Mouse (Mus musculus) c-Kit-positive CD71-positive TER-119-positive erythroid progenitor cells, embryonic 14.5 days (primary cell): ENCODE results near the gene Uhrf1bp1l.
"Not testable (repeated sequence)": the region's sequence is repeated elsewhere in the genome, so short reads cannot be mapped to it uniquely, and the experiment has no call there.

Source experiments
- DNase-seq: peaks from one replicate; pipeline ENCODE4 v3.0.0-alpha.2; 2013; ENCODE audit warnings: low spot score

The Uhrf1bp1l gene

GRCm38 (mm10) chr10:89744871-89745665 is at the start of gene Uhrf1bp1l:
TSS of gene Uhrf1bp1l (plus strand) at chr10:89744991.
- DNase-seq: peak; percentile 91

DNA sequence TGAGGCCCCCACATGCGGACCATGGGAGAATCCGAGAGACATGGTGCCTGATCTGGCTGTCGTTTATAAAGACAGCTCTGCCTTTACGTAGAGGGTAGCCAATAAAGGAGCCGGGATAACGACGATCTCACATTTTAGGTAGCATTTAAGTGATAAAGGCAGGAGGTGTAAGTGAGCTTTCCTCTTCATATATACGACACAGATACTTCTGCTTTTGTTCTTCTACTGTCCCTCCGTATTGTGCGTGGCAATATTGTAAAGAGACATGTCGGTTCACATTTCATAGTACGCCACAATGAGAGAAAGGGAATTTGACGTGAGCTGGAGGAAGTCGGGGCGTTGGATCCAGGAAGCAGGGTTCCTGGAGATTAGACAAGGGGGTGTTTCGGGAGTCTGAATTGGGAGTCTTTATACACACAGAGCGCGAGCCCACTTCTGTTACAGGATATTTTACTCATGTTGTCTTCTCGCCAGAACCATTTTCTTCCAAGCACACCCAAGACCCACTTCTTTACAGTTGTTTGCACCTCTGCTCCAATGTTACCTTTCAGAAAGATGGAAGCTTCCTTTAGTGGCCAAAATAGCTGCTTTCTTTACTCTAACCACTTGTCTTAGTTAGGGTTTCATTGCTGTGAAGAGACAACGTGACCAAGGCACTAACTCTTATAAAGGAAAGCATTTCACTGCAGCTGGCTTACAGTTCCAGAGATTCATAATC is 49.4 kb upstream of the Uhrf1bp1l start:
- no peak for DNase-seq

GRCm38 (mm10) chr10:89696270-89696669 is 48.5 kb upstream of the Uhrf1bp1l start:
- not testable (repeated sequence) for DNase-seq

DNA sequence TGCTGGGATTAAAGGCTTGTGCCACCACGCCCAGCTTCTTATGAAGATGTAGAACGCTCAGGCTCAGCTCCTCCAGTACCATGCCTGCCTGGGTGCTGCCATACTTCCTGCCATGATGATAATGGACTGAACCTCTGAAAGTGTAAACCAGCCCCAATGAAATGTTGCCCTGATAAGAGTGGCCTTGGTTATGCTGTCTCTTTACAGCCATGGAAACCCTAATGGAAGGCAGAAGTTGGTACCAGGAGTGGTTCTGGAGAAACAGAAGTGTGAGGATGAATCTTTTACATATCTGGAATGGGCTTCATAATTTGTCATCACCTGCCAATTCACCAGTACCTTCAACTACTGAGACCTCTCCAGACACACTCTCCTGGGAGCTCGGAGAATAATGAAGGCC is 46.8 kb upstream of the Uhrf1bp1l start:
- no peak for DNase-seq

- no peak for DNase-seq
Observed at GRCm38 (mm10) chr10:89703042-89703441, 41.7 kb upstream of the Uhrf1bp1l start.

- DNase-seq: no peak
Observed at GRCm38 (mm10) chr10:89707397-89707796, 37.4 kb upstream of the Uhrf1bp1l start.

DNA sequence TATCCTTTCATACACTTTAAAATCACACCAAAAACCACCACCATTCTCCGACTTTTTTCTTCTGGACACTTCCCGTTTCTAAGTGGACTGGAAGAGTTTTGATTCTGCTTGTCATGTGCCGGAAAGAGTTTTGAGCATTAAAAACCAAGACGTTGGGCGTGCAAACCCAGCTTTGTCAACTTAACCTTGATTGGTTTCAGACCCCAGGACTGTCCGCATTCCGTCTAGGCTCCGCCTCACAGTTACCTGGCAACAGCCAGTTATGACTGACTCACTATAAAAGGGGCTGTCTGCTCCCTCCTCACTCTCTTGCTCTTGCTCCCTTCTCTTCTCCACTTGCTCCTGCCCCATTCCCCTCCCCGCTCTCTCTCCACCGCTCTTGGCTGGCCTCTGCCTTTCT is 36.1 kb upstream of the Uhrf1bp1l start:
- DNase-seq: no peak

- no peak for DNase-seq
Observed at GRCm38 (mm10) chr10:89714910-89715309, 29.9 kb upstream of the Uhrf1bp1l start.

GRCm38 (mm10) chr10:89720252-89720651 is 24.5 kb upstream of the Uhrf1bp1l start:
- DNase-seq: no peak

DNA sequence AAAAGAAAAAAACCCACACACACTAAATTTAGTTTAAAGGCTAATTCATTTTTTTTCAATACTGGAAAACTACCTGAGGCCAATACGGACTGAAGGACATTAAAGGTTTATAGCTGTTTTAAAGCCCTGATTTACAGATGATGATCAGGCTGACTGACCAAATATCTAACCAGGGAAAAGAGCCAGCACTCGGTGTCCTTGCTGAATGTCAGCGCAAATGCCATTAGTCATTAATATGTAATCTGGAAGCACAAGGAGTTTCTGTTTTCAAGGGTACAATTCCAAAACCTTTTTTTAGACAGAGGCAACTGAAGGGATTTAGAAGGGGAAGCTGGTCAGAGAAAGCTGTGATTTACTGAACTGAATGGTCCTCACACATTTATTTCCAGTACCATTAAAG is 24.0 kb upstream of the Uhrf1bp1l start:
- no peak for DNase-seq

GRCm38 (mm10) chr10:89722247-89723195 is 22.3 kb upstream of the Uhrf1bp1l start:
- DNase-seq: no peak

GRCm38 (mm10) chr10:89730386-89730785 is 14.4 kb upstream of the Uhrf1bp1l start:
- DNase-seq: no peak

DNA sequence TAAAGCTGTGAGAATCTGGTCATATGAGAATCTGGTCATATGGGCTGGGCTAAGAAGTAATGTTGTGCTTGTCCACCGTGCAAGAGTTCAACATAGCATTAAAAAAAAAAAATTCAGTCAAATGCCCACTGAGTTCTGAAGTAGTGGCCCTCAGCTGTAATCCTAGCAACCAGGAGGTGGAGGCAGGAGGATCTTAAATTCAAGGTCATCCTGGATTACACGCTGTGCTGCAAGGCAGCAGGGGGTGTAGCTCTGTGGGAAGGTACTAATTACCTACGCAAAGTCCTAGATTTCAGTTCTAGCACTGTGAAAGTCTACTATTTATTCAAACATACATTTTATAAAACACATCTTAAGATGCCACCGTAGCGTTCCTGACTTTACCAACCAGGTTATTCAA is 13.4 kb upstream of the Uhrf1bp1l start:
- DNase-seq: no peak

DNA sequence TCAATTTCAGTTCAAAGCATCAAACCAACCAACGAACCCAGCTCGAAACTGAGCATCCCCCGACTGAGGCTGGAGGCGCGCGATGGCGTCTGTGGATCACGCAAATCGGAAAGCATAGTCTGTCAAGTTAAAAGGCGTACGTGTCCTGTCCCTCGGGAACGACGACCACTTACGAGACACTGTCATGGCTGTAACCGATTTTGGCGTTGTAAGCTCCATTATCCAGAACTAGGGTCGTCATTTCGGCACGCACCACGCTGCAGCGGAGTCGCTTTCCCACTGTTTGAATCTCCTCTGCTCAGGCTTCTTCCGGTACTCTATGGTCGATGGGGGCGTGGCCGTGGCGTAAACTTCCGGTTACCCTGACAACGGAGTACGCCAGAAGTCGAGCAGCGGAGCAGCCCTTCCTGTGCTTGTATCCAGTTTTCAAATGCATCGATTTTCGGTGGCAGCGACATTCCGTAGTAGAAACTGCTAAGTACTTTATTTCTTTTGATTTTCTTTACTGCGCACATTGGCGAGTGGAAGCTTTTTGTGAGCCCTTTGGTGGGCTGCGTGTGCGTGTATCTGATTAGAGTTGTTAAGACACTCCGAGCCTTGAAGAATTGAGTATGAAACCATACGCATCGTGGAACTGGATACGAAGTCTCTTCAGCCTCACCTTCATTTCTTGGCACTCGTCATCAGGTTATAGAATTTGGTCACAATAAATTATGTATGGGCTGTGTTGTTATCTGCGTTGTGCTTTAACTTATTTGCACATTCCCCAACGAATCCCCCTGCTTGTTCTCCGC is 12.6 kb upstream of the Uhrf1bp1l start, which contains the start of gene Actr6:
Gene Actr6 (minus strand): TSS at position 295 of the 794 bp plus-strand sequence.
- DNase-seq: peak; percentile 91

GRCm38 (mm10) chr10:89737092-89737491 is 7.7 kb upstream of the Uhrf1bp1l start:
- DNase-seq: no peak

GRCm38 (mm10) chr10:89737887-89738286 is 6.9 kb upstream of the Uhrf1bp1l start:
- DNase-seq: no peak

- no peak for DNase-seq
Observed at GRCm38 (mm10) chr10:89738395-89738794, 6.4 kb upstream of the Uhrf1bp1l start.

- DNase-seq: no peak
Observed at GRCm38 (mm10) chr10:89739703-89740102, 5.1 kb upstream of the Uhrf1bp1l start.

GRCm38 (mm10) chr10:89740995-89741394 is 3.8 kb upstream of the Uhrf1bp1l start:
- DNase-seq: no peak

DNA sequence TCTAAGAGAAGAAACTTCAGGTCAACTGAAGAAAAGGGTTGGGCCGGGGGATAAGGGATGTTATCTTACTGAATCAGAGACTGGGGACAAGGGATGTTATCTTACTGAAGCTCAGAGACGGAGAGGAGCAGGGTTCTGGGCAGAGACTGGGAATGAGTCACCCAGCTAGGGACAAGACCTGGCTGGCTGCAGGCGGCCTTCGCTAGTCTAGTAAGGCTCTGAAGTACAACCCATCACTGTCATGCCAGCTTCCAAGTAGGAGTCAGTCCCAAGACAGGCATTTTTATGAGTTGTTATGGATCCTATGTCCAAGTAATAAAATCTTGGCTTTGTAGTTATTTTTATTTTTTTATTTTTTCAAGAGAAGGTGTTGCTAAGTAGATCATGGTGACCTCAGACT is 1.5 kb upstream of the Uhrf1bp1l start:
- no peak for DNase-seq

DNA sequence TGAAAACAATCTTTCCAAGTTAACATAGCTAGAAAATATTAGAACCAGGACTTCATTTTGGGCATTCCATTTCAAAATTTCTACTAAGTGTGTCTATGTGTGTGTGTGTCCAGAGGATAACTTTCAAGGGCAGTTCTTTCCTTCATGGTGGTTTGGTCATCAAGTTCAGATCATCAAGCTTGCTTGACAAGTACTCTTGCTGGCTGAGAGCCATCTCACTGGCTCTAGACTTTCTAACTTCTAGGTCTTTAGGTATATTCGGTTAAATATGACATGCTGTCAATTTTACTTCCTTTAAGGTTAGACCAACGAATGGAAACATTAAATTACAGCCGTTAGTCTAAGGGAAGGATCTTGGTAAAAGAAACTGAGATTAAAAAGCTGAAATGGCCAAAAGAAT is 450 bp upstream of the Uhrf1bp1l start:
- peak; percentile 9 for DNase-seq
